Mouse (Mus musculus): ENCODE results near the gene Rpp25.

DNA sequence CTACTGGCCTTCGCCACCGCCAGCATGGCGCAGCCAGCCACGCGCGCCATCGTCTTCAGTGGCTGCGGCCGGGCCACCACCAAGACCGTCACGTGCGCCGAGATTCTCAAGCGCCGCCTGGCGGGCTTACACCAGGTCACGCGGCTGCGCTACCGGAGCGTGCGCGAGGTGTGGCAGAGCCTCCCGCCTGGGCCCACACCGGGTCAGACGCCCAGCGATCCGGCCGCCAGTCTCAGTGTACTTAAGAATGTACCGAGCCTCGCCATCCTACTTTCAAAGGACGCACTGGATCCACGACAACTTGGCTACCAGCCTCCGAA is 515 bp downstream of the Rpp25 start:
- TF ChIP-seq EP300 (IDR thresholded peaks at IDR 0.05; ENCODE audit: insufficient read depth, low read depth, low read length) (no peak), CTCF (IDR thresholded peaks at IDR 0.05; ENCODE audit: low read depth, low read length) (peak; percentile 7), POLR2A (IDR thresholded peaks at IDR 0.05; ENCODE audit: insufficient read depth, low read length) (no peak)
